Mouse (Mus musculus): Measurements from ENCODE around the gene Jmjd6. TPM values are rescaled to one million over a fixed set of nuclear protein-coding genes. Genes with fewer than 3 reads are reported as not detected.
A peak's percentile ranks its signal among the peaks of the same experiment; 100 is the strongest.

Jmjd6 gene
- polyA plus RNA-seq, 1 experiment from 2014 or later = 78.5 TPM

DNA sequence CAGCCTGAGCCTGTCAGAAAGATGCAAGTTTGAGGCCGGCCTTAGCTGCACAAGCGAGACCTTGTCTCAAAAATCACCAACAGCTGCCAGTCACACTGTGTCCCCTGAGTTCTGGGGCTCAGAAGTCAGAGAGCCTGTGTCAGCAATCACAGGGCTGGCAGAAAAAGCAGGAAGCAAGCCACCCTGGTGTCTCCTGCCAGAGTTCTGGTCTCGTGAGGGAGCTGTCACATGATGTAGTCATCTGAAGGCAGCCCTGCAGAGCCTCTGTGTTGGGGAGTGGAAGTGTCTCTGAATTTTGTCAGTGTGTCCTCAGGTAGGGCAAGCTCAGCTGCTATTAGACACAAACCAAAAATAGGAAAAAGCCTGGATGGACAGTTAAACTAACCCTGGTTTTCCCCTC, 24.9 kb upstream of the Jmjd6 start:
- Histone ChIP-seq H3K9me3 (no peaks in the 10 kb centered on the region), H3K36me3 (peaks cover 72% of the 10 kb centered on the region), H3K4me2 (replicated peaks) (no peak overlapping the region), H3K9ac (replicated peaks) (no peak overlapping the region), H3K27ac (replicated peaks) (no peak overlapping the region), H3K4me1 (no peaks in the 10 kb centered on the region), H3K27me3 (no peaks in the 10 kb centered on the region), H3K4me3 (no peak overlapping the region)
- WGBS = 81% methylated on average over 3 of the region's 3 CpGs
- ATAC-seq (replicated peaks) = no peak

DNA sequence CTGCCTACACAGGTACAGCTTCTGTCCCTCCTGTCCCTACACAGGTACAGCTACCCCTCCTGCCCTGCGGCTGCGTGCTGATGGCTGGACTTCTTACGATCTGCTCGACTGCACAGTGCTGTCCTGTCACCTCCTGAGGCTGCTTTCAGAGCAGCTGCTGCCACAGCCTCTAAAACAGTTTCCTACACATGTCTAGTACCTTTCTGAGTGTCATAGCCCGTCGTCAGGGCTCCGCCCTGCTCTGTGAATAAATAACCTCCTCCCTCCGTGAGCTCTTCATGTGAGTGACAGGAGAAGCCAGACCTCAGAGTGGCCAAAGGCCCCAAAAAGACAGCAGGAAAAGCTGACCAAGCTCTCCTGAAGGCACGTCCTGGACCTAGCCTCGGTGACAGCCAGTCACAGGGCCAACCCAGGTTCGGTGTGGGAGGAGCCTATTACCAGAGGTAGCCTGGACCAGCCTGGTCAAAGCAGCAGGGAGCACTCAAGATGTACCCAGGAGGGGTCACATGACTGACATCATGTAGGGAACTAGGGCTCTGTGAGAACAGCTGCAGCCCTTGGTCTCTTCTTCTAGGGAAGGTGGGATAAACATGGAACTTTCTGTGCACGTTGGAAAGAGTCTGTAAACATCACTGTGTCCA, 22.8 kb upstream of the Jmjd6 start:
- Histone ChIP-seq H3K36me3 (peaks cover 74% of the 10 kb centered on the region), H3K4me1 (no peaks in the 10 kb centered on the region), H3K27me3 (no peaks in the 10 kb centered on the region), H3K4me3 (no peak overlapping the region), H3K9ac (replicated peaks) (no peak overlapping the region), H3K27ac (replicated peaks) (no peak overlapping the region), H3K9me3 (no peaks in the 10 kb centered on the region), H3K4me2 (replicated peaks) (no peak overlapping the region)
- no peak for ATAC-seq (replicated peaks)
- WGBS = 82% methylated on average over 12 of the region's 12 CpGs

DNA sequence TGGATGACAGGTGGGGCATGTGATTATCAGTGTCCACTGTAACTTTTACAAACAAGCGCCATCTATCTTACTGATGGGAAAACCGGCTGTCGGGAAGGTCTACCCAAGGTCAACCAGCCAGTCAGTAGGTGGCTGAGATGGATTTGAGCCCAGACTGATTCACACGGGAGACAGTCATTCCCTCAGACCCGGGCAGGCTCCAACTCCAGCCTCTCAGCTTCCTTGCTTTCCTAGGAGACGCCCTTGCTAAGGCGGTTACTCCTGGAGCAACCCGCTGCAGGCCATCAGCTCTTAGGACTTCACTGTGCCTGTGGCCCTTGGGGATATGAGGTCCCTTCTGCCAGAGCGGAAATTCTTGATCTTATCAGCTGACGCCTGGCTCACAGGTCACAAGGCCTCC, 21.2 kb upstream of the Jmjd6 start:
- Histone ChIP-seq H3K4me2 (replicated peaks) (no peak overlapping the region), H3K4me3 (no peak overlapping the region), H3K9me3 (no peaks in the 10 kb centered on the region), H3K27ac (replicated peaks) (no peak overlapping the region), H3K4me1 (no peaks in the 10 kb centered on the region), H3K27me3 (no peaks in the 10 kb centered on the region), H3K36me3 (peaks cover 84% of the 10 kb centered on the region), H3K9ac (replicated peaks) (no peak overlapping the region)
- ATAC-seq (replicated peaks) = no peak
- WGBS = 91% methylated on average over 10 of the region's 10 CpGs

DNA sequence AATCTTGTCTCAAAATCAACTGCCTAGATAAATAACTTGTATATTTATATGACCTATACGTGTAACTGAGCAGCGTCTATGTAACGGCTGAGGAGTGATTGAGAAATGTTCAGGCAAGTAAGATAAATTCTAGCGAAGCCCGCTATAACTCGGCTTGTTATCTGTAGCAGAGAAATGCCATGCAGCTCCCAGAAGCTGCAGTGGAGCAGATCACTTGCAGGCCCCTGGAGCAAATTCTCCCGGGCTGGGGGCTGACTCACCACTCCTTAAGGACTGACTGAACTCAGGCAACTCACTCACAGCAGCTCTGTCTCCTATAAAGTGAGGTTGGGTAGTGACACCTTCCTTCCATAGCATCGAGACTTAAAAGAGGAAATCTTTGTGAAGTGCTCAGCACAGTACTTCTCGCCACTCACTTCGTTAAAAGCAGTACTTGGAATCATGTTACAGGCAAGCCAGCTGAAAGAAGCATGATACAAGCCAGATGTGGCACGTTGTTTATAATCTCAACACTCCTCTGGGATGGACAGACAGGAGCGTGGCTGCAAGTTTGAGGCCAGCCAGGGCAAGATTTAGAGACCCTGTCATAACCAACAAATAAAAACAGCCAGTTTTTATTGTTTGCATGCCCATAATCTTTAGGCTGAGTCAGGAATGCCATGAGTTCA, 14.1 kb upstream of the Jmjd6 start:
- peaks cover 20% of the 10 kb centered on the region for H3K4me1 ChIP-seq
- H3K27ac ChIP-seq (replicated peaks) = no peak overlapping the region
- H3K27me3 ChIP-seq = no peaks in the 10 kb centered on the region
- H3K4me3 ChIP-seq = no peak overlapping the region
- H3K9me3 ChIP-seq = no peaks in the 10 kb centered on the region
- no peak for ATAC-seq (replicated peaks)
- peaks cover 35% of the 10 kb centered on the region for H3K36me3 ChIP-seq
- no peak overlapping the region for H3K9ac ChIP-seq (replicated peaks)
- 90% methylated on average over 12 of the region's 12 CpGs for WGBS
- H3K4me2 ChIP-seq (replicated peaks) = no peak overlapping the region

DNA sequence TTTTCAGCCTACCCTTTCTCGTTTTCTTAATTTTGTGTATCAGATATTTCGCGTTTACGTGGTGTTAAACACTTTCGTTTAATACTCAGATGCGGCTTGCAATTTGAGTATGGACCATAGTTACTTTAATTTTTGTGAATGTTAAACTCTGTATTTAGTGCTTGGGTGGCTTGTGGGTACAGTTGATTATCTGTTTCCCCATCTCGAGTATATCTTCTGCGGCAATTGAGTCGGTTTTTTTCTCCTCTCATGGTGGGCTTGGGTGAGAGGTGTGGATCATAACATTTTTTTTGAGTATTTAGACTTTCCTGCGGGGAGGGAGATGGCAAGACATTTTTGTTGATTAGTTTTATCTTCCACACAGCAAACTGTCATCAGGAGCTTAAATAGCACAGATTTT, 11.0 kb upstream of the Jmjd6 start:
- peak overlapping the region; percentile 76 for H3K9ac ChIP-seq (replicated peaks)
- H3K4me2 ChIP-seq (replicated peaks) = peak overlapping the region; percentile 64
- no peak for ATAC-seq (replicated peaks)
- no peaks in the 10 kb centered on the region for H3K27me3 ChIP-seq
- peak overlapping the region; percentile 90 for H3K4me3 ChIP-seq
- H3K4me1 ChIP-seq = peaks cover 42% of the 10 kb centered on the region
- H3K9me3 ChIP-seq = no peaks in the 10 kb centered on the region
- WGBS = 50% methylated on average over 10 of the region's 10 CpGs
- peaks cover 21% of the 10 kb centered on the region for H3K36me3 ChIP-seq
- no peak overlapping the region for H3K27ac ChIP-seq (replicated peaks)

DNA sequence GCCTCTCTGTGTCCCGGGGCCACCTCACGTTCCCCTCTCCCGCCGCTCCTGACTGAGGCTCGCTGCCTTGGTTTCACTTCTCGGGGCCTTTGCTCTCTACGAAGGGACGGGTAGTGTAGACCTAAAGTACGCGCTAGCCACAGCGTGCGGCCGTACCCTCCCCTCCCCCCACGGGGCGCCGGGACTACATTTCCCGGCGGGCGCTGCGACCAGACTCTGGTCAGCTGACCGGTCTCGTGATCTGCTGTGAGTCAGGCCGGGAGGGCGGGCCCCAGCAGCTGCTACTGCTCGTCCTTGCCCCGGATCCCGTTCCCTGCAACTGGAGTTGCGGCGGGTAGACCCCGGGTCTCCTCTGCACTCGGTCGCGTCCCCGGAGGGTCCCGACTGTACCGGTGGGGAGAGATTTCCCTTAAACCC, 10.3 kb upstream of the Jmjd6 start:
- peak; percentile 91 for ATAC-seq (replicated peaks)
- Histone ChIP-seq H3K4me1 (peaks cover 45% of the 10 kb centered on the region), H3K36me3 (peaks cover 21% of the 10 kb centered on the region), H3K4me2 (replicated peaks) (peak overlapping the region; percentile 64), H3K27ac (replicated peaks) (peak overlapping the region; percentile 99), H3K4me3 (peak overlapping the region; percentile 90), H3K9me3 (no peaks in the 10 kb centered on the region), H3K27me3 (no peaks in the 10 kb centered on the region), H3K9ac (replicated peaks) (peak overlapping the region; percentile 76)
- WGBS = under 1% methylated on average over 36 of the region's 36 CpGs

DNA sequence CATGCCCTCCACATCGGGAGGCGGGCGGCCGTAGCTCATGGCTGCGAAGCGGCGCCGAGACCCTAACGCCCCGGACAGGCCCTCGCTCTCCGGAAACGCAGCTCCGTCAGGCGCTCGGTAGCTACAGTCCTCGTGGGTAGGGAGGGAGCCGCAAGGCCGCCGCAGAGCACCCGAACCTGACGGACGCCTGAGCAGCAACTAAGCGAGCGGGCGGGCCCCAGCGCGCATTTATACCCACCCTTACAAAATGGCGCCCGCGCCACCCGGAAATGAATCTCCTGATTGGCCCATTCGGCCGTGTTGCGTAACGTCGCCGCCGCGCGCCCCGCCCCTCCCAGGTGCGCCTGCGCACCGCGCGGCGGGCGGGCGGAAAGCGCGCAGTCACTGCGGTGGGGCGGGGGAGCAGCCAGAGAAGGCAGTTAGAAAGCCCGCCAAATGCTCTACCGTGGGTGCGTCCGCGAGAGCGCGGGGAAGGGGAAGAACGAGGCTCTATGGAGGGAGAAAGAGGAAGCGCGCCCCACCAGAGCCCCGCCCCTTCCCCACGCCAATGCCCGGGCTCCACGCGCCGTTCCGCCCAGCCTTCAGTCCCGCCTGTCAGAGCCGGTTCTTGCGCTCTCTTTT, 9.8 kb upstream of the Jmjd6 start, which contains the start of gene Srsf2:
Gene Srsf2, minus strand, starts transcription at position 204 of the 621 bp plus-strand sequence.
- Histone ChIP-seq H3K27me3 (no peaks in the 10 kb centered on the region), H3K27ac (replicated peaks) (peak within 1 kb of the TSS; percentile 99), H3K9ac (replicated peaks) (peak within 1 kb of the TSS; percentile 84), H3K36me3 (peaks cover 26% of the 10 kb centered on the region), H3K9me3 (no peaks in the 10 kb centered on the region), H3K4me2 (replicated peaks) (peak within 1 kb of the TSS; percentile 84), H3K4me3 (peak within 1 kb of the TSS; percentile 90), H3K4me1 (peaks cover 47% of the 10 kb centered on the region)
- 0% methylated on average over 74 of the region's 74 CpGs for WGBS
- peak; percentile 90 for ATAC-seq (replicated peaks)

DNA sequence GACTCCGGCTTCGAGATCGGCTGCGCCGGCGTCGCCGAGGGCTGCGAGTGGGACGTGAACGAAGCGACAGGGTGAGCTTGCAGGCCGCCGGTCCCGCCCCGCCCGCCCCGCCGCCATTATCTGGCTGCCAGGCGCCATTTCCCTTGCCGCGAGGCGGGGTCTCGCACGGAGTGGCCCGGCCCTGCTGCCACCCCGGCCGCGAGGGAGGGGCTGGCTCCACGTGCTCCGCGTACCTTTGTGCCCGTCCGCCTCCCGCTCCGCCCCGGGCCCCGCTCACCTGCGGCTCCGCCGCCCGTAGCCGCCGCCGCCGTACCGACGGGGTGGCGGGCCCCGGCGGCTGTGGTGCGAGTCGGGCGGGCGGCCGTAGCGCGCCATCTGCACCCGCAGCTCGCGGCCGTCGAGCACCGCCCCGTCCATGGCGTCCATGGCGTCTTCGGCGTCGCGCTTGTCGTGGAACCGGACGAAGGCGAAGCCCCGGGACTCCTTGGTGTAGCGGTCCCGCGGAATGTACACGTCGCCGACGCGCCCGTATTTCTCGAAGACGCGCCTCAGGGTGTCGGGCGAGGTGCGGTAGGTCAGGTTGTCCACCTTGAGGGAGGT, 9.1 kb upstream of the Jmjd6 start, which contains the start of gene Mfsd11:
Gene Mfsd11, plus strand, starts transcription at position 150 of the 600 bp plus-strand sequence.
- Histone ChIP-seq H3K4me2 (replicated peaks) (peak within 1 kb of the TSS; percentile 84), H3K9ac (replicated peaks) (peak within 1 kb of the TSS; percentile 84), H3K4me1 (peaks cover 47% of the 10 kb centered on the region), H3K27ac (replicated peaks) (peak within 1 kb of the TSS; percentile 99), H3K4me3 (peak within 1 kb of the TSS; percentile 90), H3K9me3 (no peaks in the 10 kb centered on the region), H3K36me3 (peaks cover 30% of the 10 kb centered on the region), H3K27me3 (no peaks in the 10 kb centered on the region)
- ATAC-seq (replicated peaks) = peak; percentile 62
- WGBS = under 1% methylated on average over 84 of the region's 91 CpGs

DNA sequence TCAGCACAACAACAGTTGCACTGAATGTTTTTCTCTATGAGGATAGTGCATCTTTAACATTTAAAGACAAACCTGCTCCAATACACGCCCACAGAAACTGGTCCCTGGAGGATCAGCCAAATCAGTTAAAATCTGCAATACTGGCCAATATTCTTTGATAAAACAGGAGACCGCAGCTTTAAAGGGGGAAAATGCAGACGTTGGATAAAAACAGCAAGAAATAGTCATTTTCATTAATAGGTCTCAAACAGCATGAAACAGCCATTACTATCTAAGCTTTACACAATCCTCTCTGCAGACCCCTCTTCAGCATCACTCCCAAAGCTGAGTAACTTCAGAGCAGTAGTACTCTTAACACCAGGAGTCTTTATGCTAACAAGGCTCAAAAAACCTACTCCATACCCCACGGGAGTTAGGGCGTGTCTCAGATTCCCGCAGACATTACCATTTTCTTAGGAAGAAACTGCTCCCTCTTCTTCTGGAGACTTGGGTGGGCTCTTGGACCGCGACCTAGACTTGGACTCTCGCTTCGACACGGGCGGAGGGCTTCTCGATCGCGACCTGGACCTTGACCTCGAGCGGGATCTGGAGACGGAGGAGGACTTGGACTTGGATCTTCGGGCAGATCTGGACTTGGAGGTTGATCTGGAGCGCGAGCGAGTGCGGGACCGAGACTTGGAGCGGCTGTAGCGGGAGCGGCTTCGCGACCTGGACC, 8.5 kb upstream of the Jmjd6 start:
- peaks cover 30% of the 10 kb centered on the region for H3K36me3 ChIP-seq
- WGBS = 1% methylated on average over 29 of the region's 29 CpGs

DNA sequence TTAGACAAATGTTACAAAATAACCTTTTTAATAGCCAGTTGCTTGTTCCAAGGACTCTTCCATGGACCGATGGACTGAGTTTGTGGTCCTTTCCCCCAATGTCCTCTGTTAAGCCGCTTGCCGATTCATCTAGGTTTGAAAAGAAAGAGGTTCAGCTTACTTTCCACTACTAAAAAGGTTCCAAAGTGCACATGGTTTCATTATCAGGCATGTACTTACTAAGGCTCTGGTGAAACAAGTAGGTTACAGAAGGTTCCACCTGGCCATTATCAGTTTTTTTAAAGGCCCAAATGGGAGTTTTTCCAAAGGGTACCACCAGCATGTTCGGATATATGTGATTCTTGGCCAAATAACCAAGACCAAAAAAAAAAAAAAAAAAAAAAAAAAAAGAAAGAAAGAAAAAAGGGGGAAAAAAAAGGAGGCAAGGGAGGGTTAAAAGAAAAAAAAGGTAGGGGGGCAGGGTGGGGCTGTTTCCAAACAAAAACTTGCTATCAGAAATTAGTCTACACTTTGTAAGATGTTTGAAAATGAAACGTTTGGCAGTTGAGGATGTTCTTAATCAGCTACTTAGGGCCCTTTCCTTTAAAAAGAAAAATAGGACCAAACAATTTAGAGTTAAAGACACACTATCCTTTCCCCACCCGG, 7.7 kb upstream of the Jmjd6 start:
- Histone ChIP-seq H3K27me3 (no peaks in the 10 kb centered on the region), H3K27ac (replicated peaks) (no peak overlapping the region), H3K4me2 (replicated peaks) (peak overlapping the region; percentile 84), H3K9me3 (no peaks in the 10 kb centered on the region), H3K4me1 (peaks cover 52% of the 10 kb centered on the region), H3K9ac (replicated peaks) (peak overlapping the region; percentile 84), H3K4me3 (peak overlapping the region; percentile 90), H3K36me3 (peaks cover 30% of the 10 kb centered on the region)
- ATAC-seq (replicated peaks) = no peak
- WGBS = 25% methylated on average over 6 of the region's 6 CpGs

More for the DNA sequence above, 8.5 kb upstream of the Jmjd6 start:
- no peak for ATAC-seq (replicated peaks)
- Histone ChIP-seq H3K4me1 (peaks cover 47% of the 10 kb centered on the region), H3K4me3 (peak overlapping the region; percentile 90), H3K9me3 (no peaks in the 10 kb centered on the region), H3K27ac (replicated peaks) (peak overlapping the region; percentile 99), H3K4me2 (replicated peaks) (peak overlapping the region; percentile 84), H3K27me3 (no peaks in the 10 kb centered on the region), H3K9ac (replicated peaks) (peak overlapping the region; percentile 84)

DNA sequence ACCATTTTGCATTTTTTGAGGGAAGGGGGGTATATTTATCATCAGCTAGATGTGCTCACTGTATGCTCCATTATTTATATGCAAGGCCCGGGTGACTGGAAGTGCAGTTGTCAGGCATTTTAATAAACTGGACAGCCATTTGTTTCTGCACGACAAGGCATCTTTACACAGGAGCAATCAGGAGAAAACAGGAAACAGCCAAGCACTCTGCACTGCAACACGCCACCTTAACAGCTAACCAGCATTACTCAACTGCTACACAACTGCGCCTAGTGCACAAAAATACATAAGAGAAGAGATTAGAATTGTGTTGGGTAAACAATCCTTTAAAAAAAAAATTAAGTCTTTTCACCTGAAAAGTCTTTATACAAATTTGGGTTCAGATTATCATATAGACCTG, 6.8 kb upstream of the Jmjd6 start:
- Histone ChIP-seq H3K27me3 (no peaks in the 10 kb centered on the region), H3K9ac (replicated peaks) (no peak overlapping the region), H3K4me3 (peak overlapping the region; percentile 90), H3K4me1 (peaks cover 50% of the 10 kb centered on the region), H3K9me3 (no peaks in the 10 kb centered on the region), H3K27ac (replicated peaks) (no peak overlapping the region), H3K4me2 (replicated peaks) (peak overlapping the region; percentile 84), H3K36me3 (peaks cover 30% of the 10 kb centered on the region)
- 47% methylated on average over 4 of the region's 4 CpGs for WGBS
- no peak for ATAC-seq (replicated peaks)

Measured in forebrain, embryonic 15.5 days (tissue).